Mouse (Mus musculus) brain, embryonic 14.5 days (tissue): Measurements from ENCODE around the gene Adora1. TPM values are rescaled to one million over a fixed set of nuclear protein-coding genes. Genes with fewer than 3 reads are reported as not detected.

ENCODE experiments used
- DNase-seq: peaks from one replicate; pipeline ENCODE4 v3.0.0-alpha.2; 2011; ENCODE audit warnings: low read depth
- CTCF ChIP-seq: fragments of 200-500 bp; IDR thresholded peaks from 2 replicates; pipeline ENCODE4 v1.5.1; 2012; ENCODE audit warnings: inconsistent platforms, mild to moderate bottlenecking, moderate library complexity, borderline replicate concordance; ENCODE audit not compliant: insufficient read depth, insufficient read length; ENCODE audit errors: extremely low read depth
- POLR2A ChIP-seq: fragments of 200-500 bp; IDR thresholded peaks from 2 replicates; pipeline ENCODE4 v1.6.1; 2012; ENCODE audit warnings: mild to moderate bottlenecking, inconsistent platforms, borderline replicate concordance; ENCODE audit not compliant: poor library complexity, insufficient read depth, insufficient read length, severe bottlenecking; ENCODE audit errors: extremely low read depth
- polyA plus RNA-seq: library from polyadenylated mRNA; depleted of rRNA; stranded (reverse); fragments of >200 nt; gene quantifications from 2 replicates; pipeline ENCODE4 v1.2.3, GENCODE M21; 2012

Adora1 gene
- polyA plus RNA-seq, 1 experiment = 15.2 TPM

DNA sequence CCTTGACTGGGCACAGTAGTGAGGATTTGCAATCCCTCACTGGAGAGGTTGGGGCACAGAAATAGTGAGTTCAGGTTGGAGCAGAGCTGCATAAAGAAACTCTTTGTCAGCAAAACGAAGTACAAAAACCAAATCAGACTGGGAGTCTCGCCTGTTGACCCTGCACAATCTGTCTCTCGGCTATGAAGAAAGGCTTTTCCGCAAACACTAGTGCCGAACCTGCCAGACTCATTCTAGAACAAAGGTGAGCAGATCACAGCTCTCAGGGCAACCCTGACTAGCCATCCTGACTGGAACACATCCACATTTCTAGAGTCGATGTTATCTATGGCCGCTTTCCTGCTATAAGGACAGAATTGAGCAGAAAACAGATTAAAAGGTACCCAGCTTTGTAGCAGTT lies 62.1 kb downstream of the Adora1 start:
- no peak for TF ChIP-seq CTCF
- TF ChIP-seq POLR2A = no peak
- DNase-seq = no peak

DNA sequence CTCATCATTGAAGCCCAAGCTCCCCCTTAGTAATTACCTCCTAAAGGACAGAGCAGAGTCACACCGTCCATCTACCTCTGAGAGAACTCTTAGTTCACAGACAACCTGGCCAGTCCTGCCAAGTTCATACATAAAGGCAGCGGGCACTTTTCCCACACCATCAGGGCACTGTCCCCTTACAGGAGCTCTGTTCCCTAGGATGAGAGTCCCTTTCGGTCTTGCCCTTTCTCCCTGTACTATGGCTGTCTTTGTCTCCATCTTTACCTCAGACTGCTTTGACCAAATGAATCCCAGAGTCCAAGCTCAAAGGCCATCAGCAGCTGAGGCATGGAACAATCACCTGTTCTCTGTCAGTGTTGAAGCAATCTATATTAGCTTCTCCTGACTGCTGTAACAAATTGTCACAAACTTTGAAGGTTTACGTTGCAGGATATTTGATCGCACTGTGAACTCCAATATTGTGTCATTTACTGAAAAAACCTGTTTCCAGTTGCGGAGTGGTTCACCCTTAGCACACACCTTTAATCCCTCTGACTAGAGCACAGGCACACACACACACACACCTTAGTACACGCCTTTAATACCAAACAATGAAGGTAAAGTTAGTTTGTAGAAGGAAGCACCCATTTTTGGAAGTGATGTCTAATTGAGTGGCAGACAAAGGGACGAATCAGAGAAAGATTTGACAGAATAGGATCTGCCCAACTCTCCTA lies 66.1 kb downstream of the Adora1 start:
- TF ChIP-seq POLR2A = no peak
- TF ChIP-seq CTCF = no peak
- no peak for DNase-seq

DNA sequence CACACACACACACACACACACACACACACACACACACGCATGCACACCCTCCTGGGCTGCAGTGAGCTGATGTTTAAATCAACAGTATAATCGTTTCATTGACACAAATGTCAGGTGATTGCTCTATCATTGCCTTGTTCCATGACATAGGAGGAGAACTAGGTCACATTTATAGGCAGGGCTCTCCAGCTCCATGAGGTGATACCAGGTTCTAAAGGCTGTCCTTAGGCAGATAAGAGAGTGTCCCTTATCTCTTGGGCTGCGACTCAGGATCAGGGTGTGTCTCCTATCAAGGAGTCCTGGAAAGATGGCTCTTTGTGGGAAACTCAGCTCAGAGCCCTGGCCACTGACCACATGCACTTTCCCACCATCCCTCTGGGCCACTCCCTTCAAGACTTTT lies 66.7 kb downstream of the Adora1 start:
- DNase-seq = no peak

DNA sequence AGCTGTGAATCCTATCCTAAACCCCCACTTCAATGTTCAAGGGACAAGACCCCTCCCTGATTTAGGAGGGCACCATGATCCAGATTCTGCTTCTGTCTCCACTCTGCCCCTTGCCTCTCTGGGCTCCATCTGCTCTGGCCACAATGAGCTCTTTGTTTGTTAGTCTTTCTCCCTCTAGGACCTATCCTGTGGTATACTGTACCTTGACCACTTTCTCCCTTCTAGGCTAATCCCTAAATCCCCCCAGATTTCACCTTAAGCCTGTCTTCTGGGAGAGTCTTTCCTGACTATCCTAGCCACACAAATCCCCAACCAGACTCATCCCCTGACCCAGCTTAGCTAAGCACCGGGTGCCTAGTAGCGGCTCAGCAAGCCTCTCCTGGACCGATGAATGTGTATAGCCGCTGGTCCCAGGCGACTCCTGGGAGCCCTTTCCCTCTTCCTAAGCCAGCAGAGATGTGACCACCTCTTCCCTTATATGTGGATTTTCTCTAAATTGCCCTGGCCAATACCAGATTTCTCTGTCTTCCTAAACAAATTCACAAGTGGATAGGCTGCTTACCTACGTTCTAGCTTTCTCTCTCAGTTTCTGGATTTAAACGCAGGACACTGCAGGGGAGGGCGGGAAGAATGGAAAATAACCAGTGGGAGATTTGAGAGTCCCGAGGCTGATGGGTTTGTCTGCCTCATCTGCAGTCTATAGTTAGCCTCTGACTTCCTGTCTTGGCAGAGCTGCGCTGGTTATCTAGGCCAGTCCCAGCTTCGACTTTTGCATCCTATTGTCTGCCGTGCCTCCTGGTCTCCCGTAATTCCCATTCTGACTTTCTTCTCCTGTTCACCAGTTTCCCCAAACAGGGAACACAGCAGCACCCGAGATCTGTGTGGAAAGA lies 67.6 kb downstream of the Adora1 start:
- TF ChIP-seq CTCF (no peak), POLR2A (no peak)
- DNase-seq = no peak

More for the DNA sequence above, 66.7 kb downstream of the Adora1 start:
- TF ChIP-seq CTCF (no peak), POLR2A (no peak)

DNA sequence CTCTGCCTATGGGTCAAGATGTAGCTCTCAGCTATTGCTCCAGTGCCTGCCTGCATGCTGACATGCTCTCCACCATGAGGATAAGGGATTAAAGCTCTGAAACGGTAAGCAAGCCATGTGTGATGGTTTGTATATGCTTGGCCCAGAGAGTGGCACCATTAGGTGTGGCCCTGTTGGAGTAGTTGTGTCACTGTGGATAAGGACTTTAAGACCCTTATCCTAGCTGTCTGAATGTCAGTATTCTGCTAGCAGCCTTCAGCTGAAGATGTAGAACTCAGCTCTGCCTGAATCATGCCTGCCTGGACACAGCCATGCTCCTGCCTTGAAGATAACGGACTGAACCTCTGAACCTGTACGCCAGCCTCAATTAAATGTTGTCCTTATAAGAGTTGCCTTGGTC lies 68.7 kb downstream of the Adora1 start:
- DNase-seq = no peak
- TF ChIP-seq CTCF (no peak), POLR2A (no peak)

DNA sequence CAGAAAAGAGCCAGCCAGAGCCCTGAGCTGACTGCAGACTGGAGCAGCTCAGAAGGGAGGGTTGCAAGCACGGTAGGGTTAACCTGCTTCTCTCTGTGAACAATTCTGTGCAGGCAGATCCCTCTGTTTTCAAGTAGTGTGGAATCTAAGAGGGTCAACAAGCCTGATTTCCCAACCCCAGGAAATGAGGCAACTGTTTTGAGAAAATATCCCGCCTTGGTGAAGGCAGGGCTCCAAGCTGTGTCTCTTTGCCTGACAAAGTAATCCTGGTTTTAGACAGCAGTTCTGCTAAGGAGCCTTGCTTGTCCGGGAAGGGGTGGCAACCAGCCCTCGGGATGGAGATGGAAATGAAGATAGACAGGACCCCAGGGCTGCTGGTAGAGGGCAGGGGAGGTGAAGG lies 70.8 kb downstream of the Adora1 start:
- TF ChIP-seq POLR2A (no peak), CTCF (no peak)
- DNase-seq = no peak

DNA sequence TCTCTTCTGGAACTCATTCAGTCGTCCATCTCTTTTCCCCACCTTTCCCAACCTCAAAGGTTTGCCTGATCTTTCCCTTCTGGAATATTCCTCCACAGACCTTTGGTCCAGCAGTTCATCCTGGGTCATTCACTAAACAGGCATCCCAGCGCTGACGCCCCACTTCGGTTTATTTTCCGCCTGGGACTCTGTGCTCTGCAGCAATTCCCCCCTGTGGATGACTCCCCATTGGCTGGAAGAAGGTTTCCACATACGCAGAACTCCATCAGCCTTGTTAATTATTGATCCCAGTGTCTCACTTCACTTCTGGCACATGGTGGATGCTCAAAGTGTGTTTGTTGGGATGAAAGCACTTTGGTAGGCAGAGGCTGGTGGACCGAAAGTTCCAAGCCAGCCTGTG lies 71.8 kb downstream of the Adora1 start:
- TF ChIP-seq POLR2A (no peak), CTCF (no peak)
- no peak for DNase-seq

DNA sequence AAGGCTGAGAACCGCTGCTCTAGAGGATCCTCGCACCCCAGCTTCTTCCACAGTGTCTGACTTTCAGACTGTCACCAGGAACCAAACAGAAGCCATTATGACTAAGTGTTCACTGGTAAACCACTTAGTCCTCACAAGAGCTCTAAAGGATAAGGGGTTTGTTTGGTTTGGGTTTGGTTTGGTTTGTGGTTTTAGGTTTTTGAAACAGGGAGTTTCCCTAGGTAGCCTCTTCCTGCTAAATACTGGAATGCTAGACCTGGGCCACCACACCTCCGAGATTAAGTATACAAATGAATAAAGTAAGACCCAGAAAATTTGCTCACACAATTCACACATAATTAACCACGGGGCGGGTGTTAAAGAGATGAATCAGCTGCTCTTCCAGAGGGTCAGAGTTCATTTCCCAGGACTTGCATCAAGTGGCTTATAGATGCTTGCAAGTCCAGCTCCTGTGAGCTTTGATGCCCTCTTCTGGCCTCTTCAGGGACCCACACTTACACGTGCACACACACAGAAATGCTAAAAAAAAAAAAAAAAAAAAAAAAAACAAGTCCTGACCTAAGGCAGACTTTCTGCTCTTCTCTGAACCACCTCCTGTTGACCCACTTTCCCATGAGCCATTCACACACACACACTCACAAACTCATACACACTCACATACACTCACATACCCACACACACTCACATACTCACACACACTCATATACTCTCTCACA lies 72.6 kb downstream of the Adora1 start:
- no peak for TF ChIP-seq CTCF

DNA sequence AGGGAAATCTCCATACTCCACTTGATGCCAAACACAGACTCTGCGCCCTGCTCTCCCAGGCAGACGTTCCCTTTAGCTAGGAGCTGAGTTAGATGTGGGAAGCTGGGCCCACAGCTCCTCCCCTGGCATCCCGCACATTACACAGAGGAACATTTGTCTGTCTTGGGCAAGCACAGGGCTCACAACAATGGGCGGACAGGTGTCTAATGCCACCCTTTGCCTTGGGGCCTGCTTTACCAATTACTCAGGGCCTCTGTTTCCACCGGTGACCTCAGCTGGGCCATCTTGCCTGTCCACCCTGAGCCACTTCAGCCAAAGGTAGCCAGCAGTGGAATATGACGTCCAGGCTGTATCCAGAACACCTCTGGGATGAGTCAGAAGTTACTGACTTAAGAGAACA lies 73.8 kb downstream of the Adora1 start:
- no peak for TF ChIP-seq POLR2A
- TF ChIP-seq CTCF = no peak
- DNase-seq = no peak

More for the DNA sequence above, 72.6 kb downstream of the Adora1 start:
- no peak for DNase-seq

DNA sequence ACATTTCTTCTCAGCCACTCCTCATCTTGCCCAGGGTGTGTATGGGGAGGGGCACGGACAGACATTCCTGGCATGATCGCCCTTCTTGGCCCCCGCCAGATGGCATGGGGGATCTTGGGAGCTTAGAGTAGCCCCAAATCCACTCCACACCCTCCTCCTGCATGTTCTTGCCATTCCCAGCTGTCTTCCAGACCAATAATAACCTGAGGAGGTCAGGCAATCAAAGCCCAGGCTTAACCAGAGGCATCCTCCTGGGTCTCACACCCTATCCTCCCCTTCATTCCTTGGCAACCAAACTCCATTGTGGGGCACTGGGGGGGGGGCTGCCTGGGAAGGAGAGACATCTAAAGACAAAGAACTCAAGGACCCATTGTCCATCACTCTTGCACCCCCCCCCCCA lies 74.8 kb downstream of the Adora1 start:
- no peak for TF ChIP-seq POLR2A
- TF ChIP-seq CTCF = no peak
- DNase-seq = no peak

DNA sequence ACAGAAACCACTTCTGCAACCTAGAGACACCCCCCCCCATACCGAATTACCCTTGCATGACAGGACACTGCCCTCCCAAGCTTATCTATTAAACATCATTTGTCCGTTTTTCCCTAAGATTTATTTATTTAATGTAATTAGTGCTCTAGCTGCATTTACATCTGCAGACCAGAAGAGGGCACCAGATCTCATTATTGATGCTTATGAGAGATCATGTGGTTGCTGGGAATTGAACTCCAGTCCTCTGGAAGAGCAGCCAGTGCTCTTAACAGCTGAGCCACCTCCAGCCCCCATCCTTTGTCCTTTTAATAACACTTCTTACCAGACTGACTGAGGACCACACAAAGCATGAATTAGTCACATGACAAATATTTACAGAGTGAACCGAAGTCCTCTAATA lies 80.6 kb downstream of the Adora1 start:
- TF ChIP-seq CTCF (no peak), POLR2A (no peak)
- no peak for DNase-seq

DNA sequence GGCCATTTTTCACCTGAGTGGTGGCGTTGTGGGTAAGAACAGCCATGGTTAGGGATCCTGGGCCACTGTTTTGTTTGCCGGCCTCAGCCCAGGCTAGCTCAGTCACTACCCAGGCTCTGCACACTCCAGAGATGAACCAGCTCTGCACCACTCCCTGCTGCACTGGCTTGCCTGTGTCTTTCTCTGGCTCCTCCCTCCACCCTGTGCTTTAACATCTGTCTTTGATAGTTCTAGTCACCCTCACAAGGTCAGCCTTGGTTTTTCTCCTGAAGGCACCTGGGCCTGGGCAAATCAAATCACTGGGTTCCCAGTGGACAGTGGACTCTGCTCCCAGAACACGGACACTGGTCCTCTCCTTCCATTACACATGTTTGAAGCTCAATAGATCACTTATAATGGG lies 81.1 kb downstream of the Adora1 start:
- no peak for DNase-seq
- TF ChIP-seq CTCF = no peak
- no peak for TF ChIP-seq POLR2A
